Mouse (Mus musculus) spleen, postnatal 36 days (tissue): ENCODE measurements at regions not wholly inside any gene's neighbourhood (a gene's known extent, or its start where the extent isn't known, plus 50 kb on each side); places are given as distances from the start of the nearest gene placed in this dataset.

Experiments used
- DNase-seq, 2 experiments: peaks; one replicate each; pipeline ENCODE4 v3.0.0; 2022; ENCODE audit warnings: low spot score in 2 of 2, mixed read lengths in 1 of 2

DNA sequence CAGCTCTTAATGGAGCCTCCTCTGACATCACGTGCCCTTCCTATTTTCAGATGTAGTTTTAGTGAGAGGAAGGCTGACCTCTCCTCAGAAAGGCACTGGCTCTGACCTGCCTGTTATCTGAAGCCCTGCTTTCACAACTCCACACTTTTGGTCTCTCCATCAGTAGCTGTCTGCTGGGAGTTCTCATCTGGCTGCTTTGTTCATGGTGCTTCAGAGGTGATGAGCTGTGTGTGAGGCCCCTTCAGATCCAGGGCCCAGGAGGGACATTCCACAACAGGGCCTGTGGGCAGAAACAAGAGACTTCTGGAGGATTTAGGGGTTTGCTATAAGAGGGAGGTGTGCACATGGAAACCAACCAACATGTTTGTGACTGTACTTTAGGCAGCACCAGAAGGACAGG lies 50.8 kb upstream of the Fhl2 start:
- DNase-seq: no peak

DNA sequence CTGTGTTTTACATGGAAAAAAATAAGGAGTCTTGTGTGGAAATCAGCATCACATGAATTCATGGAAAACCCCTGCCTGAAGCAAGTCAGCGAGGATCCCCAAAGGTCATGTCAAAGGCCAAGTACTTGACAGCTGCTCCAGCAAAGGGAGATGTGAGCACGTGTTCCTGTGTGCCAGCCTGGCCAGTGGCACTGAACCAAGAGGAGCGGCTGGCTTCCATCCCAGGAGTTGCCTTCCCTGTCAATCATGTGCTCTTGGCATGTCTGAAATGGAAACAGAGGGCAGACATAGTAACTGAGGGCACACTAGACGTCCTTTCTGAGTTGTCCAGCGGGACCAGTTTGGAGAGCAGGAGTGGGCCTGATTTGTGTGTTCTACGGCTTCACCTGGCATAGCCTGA lies 53.5 kb upstream of the Fhl2 start:
- DNase-seq: no peak

DNA sequence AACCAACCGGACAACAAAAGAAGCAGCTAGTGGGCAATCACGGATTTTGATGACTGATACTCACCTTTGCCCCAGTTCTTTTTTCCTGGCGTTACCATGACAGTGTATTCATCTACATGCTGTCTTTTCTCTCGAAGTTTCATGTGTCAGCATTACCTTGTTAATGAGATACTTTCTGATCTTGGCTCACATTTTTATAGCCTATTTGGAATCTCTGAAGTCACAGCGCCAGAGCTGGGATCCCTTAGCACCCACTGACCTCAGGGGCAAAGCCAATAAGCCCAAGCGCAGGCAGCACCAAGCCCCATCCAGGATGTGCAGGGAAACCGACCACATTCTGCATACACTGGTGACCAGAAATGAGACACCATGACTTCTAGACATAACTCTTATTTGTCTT lies 54.6 kb upstream of the Fhl2 start:
- no peak for DNase-seq

- DNase-seq: no peak
These were observed 57.3 kb upstream of the Fhl2 start for GRCm38 (mm10) chr1:43254129-43254528.

- no peak for DNase-seq
These were observed 59.3 kb upstream of the Fhl2 start for GRCm38 (mm10) chr1:43256078-43256477.

- no peak for DNase-seq
These were observed 61.1 kb upstream of the Fhl2 start for GRCm38 (mm10) chr1:43257909-43258308.

DNA sequence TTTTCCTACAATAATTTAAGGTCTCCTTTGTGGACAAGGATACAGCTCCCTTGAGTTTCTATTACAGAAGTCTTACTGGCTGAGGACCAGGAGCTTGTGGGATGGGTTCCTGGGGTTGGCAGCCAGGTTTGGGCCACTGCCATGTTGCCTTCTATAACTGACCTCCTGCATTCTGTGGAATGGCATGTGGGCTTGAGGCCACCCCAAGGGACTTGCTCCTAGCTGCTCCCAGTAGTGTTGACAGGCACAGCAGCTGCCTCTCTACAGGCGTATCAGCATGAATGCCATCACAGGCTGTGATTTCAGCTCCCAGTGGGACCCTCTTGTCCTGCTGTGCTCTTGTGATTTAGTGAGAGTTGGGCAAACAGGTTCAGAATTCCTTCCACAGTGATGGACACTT lies 63.1 kb upstream of the Fhl2 start:
- no peak for DNase-seq

DNA sequence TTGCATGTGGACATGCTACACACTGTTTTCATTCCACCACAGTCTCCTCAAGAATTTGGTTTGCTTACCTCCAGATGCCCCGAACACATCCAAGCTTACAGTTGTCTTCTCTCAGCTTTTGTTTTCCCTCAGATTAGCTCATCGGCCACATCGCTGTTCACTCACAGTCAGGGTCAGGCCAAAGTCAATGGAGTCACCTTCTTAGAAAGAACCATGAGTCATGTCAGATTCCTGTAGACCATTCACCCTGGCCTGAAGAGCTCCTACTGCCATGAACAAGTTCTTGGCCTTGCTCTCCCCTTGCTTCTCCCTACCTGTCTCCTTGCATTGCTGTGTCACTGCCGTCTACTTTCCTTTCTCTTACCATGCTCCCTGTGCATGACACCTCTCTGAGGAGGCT lies 63.7 kb upstream of the Fhl2 start:
- DNase-seq: no peak

- DNase-seq: peak; percentile 22 to 58
These were observed 67.7 kb upstream of the Fhl2 start for GRCm38 (mm10) chr1:43264407-43264889.

DNA sequence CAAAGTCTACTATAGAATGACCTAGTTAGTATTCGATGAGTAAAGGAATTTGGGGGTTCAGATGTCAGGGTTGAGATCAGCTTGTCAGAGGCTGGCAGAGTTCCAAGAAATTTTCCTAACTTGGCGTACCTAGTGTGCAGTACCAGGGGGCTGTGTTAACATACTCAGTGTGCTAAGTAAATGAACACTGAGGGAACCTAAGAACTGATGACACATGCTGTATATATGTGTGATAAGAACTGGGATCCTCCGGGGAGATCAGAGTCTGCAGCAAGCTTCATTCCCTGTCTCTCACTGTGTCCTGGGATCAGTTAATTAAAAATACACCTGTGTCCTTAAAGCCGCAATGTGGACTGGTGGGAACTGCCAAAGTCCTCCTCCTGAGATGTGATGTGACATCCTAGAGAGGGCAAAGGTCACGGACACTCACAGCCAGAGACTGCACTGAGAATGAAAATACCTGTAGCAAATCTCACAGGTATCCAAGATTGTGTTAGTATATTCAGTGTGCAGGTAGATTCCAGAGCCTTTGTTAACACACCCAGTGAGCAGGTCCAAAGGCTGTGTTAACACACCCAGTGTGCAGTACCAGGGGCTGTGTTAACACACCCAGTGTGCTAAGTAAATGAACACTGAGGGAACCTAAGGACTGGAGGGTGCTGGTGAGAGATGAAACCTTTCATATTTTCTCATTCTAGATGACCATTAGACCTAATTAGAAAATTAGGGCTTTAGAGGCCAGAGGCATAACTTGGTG lies 69.1 kb upstream of the Fhl2 start:
- no peak for DNase-seq

DNA sequence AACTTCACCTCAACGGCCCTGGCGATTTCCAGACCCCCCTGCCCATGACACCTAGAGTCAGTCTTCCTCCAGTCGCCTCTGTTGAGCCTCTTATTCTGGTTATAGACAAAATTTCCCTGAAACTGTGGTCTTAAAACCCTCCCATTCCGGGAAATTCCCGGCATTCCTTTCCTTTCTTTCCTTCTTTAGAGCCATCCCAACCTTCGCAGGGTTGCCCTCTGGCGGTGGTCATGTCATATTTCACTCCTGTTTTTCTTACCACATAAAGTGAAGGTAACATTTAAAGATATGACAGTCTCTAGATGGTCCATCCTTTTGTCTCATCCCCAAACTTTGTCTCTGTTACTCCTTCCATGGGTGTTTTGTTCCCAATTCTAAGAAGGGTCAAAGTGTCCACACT lies 72.9 kb upstream of the Fhl2 start:
- no peak for DNase-seq

DNA sequence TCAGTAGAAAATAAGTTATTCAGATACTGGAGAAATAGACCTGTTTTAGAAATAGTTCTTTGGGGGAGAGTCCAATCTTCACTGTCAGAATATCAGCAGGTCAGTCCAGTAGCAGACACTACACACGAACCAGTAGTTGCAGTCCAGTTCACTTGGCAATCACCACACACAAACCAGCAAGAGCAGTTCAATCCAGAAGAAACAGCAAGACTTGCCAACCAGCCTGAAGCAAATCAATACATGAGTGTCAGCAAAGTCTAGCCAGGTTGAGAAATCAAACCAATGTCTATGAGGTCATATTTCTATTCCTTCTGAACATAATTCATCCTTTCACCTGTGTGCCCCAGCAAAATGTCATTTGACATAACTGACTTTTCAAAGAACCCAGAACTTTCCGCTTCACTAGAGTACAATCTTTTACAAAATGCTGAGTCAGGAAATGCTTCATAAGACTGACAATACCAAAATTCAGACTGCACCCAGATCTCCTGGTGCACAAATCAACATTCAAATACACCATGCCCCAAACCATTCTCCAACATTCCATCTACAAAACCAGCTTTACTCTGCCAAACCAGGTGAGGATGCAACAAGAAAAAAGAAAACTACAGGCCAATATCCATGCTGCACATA lies 76.6 kb upstream of the Fhl2 start:
- no peak for DNase-seq

GRCm38 (mm10) chr1:43291736-43292135 lies 95.0 kb upstream of the Fhl2 start:
- DNase-seq: no peak

DNA sequence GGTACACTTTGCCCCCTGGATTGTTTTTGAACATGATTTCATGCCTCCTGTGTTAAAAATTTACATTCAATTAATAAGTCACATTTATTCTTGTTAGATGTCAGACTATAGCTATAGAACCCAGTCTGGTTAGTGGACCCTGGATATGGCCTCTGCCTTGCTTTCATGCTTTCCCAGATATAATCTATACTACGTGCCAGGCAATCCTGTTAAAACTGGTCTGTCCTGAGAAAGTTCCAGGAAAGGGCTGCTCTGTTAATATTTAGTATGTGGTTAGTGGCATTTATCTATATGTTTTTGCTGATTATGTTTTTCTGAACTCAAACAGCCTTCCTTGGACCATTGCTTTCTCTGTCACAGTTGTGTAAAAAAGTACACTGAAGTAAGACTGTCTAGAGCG lies 95.8 kb upstream of the Fhl2 start:
- DNase-seq: no peak

GRCm38 (mm10) chr1:43294221-43295012 lies 97.6 kb upstream of the Fhl2 start:
- DNase-seq: no peak

GRCm38 (mm10) chr1:43297579-43297978 lies 100.8 kb upstream of the Fhl2 start:
- peak; percentile 9 to 11 for DNase-seq

GRCm38 (mm10) chr1:43298746-43299145 lies 102.0 kb upstream of the Fhl2 start:
- DNase-seq: no peak

DNA sequence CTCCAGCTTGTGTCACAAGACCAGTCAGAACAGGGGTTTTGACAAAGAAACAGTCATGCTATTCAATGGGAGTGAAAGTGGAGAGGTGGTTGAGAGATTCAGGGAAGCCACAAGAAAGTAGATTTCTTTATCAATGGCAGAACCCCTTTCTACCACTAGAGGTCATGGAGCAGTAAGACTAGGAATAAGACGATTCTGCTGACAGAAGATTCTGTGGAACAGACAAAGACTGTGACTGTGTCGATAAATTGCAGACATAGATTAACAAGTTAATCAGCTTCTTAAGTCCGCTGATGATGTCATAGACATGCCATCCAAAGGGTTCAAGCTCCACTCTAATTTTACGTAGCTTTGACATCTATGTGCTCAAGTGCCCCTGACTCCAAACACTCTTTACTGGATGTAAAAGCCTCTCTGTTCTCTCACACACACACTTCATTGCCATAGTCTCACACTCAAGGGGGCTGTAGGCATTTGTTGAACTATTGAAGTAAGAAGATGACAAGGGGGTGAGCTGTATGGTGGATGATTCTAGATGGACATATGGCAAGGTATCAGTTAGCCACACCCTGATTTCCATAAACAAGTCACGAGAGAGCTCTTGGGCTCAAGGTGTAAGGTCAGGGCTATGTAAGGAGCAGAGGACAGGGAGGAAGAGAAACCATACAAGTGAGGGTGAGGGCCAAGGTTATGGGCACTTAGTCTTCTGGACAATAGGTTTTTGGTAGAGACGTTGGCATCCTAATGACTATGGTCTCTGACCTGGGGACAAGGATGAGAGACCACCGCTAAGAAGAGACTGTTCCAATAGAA lies 102.9 kb upstream of the Fhl2 start:
- DNase-seq: peak; percentile 19 to 48

DNA sequence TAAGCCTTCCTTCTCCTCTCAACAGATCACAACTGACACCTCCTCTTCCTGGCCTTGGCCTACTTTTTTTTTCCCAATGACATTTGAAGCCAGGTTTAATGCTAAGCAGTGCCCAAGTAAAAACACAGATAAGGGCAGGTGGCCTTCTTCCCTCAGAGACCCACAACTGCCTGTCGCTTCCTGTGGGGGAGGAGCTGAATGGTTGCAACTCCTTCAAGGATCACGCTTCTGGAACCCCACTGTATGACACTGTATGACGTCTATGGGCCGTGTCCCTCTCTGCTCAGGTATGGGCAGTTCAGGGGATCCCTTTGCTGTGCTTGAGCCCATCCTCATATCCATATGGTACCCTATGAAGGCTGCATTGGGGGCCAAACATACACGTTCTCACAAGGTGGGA lies 103.9 kb upstream of the Fhl2 start:
- no peak for DNase-seq

DNA sequence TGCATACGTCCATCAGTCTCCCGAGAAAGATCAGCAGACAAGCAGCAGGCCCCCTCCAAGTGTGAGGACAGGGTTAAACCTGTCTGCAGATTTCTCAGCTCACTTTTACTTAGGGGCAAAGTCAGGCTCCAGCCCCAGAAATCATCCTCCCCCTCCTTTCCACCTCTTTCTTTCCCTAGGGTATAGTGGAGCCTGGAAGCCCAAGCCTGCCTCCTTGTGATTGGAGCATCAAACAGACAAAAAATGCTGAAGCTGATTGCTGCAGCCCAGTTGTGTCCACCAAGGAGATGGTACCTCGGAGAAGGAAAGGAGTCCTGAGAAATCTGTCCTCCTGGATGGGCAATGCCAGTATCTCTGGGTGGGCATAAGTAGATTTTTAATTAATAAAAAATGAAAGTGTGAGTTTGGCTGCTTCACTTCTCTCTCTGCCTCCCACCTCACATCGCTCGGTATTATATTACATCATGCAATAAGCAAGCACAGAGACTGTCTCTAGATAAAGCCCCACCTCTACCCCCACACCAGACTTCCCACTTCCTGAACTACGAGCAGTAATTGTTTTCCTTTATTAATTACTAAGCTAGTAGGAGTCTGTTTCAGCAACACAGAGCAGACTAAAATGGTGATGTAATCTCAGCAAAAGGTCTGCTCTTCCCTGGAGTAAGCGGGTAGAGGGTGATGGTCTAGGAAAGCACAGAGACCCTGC lies 105.2 kb upstream of the Fhl2 start:
- DNase-seq: no peak

DNA sequence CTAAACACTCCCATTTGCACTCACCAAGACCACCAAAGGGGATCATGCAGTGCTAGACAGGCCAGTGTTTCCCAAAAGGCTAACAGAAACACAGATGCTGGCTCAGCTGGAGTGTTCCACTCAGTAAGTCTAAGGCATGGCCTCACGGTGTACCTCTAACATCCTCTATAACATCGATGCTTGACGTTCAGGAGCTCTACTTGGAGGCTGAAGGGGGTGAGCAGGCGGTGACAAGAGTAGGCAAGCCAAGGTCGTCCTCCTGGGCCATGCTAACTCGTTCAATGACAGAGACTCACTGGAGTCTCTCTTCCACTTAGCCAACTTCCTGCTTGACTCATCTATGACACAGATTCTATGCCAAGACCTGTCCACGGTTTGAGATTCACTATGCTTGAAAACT lies 105.9 kb upstream of the Fhl2 start:
- no peak for DNase-seq
